Mouse (Mus musculus): ENCODE results near the gene Muc4. TPM values are rescaled to one million over a fixed set of nuclear protein-coding genes. Genes with fewer than 3 reads are reported as not detected.
A peak's percentile ranks its signal among the peaks of the same experiment; 100 is the strongest.

The Muc4 gene
- not detected for total RNA-seq (2021)
- long read RNA-seq = 0 reads

GRCm38 (mm10) chr16:32735586-32735985, at the start of gene Muc4:
Gene Muc4 (plus strand): TSS chr16:32735886.
- no peak for DNase-seq (ENCODE audit: low spot score in 2 of 2)

- no peak for DNase-seq (ENCODE audit: low spot score in 2 of 2)
These were observed 49.7 kb upstream of the Muc4 start for GRCm38 (mm10) chr16:32685998-32686397.

GRCm38 (mm10) chr16:32687221-32687620, 48.5 kb upstream of the Muc4 start:
- no peak for DNase-seq (ENCODE audit: low spot score in 2 of 2)

GRCm38 (mm10) chr16:32688770-32689169, 46.9 kb upstream of the Muc4 start:
- DNase-seq (ENCODE audit: low spot score in 2 of 2) = no peak

- DNase-seq (ENCODE audit: low spot score in 2 of 2) = peak; percentile 81 to 83
These were observed 46.2 kb upstream of the Muc4 start for GRCm38 (mm10) chr16:32689501-32689900.

GRCm38 (mm10) chr16:32696841-32697464, 38.7 kb upstream of the Muc4 start:
- no peak for DNase-seq (ENCODE audit: low spot score in 2 of 2)

- no peak for DNase-seq (ENCODE audit: low spot score in 2 of 2)
These were observed 37.8 kb upstream of the Muc4 start for GRCm38 (mm10) chr16:32697665-32698446.

GRCm38 (mm10) chr16:32698550-32698949, 37.1 kb upstream of the Muc4 start:
- DNase-seq (ENCODE audit: low spot score in 2 of 2) = no peak

GRCm38 (mm10) chr16:32703312-32703912, 32.3 kb upstream of the Muc4 start:
- no peak for DNase-seq (ENCODE audit: low spot score in 2 of 2)

- DNase-seq (ENCODE audit: low spot score in 2 of 2) = no peak
These were observed 30.1 kb upstream of the Muc4 start for GRCm38 (mm10) chr16:32705606-32706005.

GRCm38 (mm10) chr16:32707111-32707823, 28.4 kb upstream of the Muc4 start:
- DNase-seq (ENCODE audit: low spot score in 2 of 2) = no peak

- no peak for DNase-seq (ENCODE audit: low spot score in 2 of 2)
These were observed 27.7 kb upstream of the Muc4 start for GRCm38 (mm10) chr16:32707824-32708456.

GRCm38 (mm10) chr16:32708457-32709033, 27.1 kb upstream of the Muc4 start:
- no peak for DNase-seq (ENCODE audit: low spot score in 2 of 2)

- no peak for DNase-seq (ENCODE audit: low spot score in 2 of 2)
These were observed 26.6 kb upstream of the Muc4 start for GRCm38 (mm10) chr16:32709116-32709515.

- no peak for DNase-seq (ENCODE audit: low spot score in 2 of 2)
These were observed 25.1 kb upstream of the Muc4 start for GRCm38 (mm10) chr16:32710426-32711070.

- no peak for DNase-seq (ENCODE audit: low spot score in 2 of 2)
These were observed 23.5 kb upstream of the Muc4 start for GRCm38 (mm10) chr16:32712202-32712601.

GRCm38 (mm10) chr16:32713556-32713955, 22.1 kb upstream of the Muc4 start:
- no peak for DNase-seq (ENCODE audit: low spot score in 2 of 2)

GRCm38 (mm10) chr16:32715364-32715763, 20.3 kb upstream of the Muc4 start:
- peak in 1 of 2 experiments; percentile 28 for DNase-seq (ENCODE audit: low spot score in 2 of 2)

GRCm38 (mm10) chr16:32723163-32723562, 12.5 kb upstream of the Muc4 start:
- no peak for DNase-seq (ENCODE audit: low spot score in 2 of 2)

GRCm38 (mm10) chr16:32723767-32724166, 11.9 kb upstream of the Muc4 start:
- DNase-seq (ENCODE audit: low spot score in 2 of 2) = no peak
